Mouse (Mus musculus) MN1 (cell line): ENCODE results near the gene Ulk1.
"Not testable (repeated sequence)": the region's sequence is repeated elsewhere in the genome, so short reads cannot be mapped to it uniquely, and the experiment has no call there.

ENCODE experiments used
- DNase-seq: peaks from one replicate; pipeline ENCODE4 v3.0.0-alpha.2; 2016; ENCODE audit warnings: low spot score

Ulk1 gene

GRCm38 (mm10) chr5:110809667-110810325 is at the start of gene Ulk1:
Ulk1 (minus strand) TSS chr5:110810097.
- DNase-seq, result peak; percentile 98

GRCm38 (mm10) chr5:110859013-110859650 is 49.2 kb upstream of the Ulk1 start:
- no peak for DNase-seq

- no peak for DNase-seq
These were observed 47.2 kb upstream of the Ulk1 start for GRCm38 (mm10) chr5:110857091-110857490.

- no peak for DNase-seq
These were observed 43.1 kb upstream of the Ulk1 start for GRCm38 (mm10) chr5:110852990-110853389.

- peak; percentile 20 for DNase-seq
These were observed 31.4 kb upstream of the Ulk1 start for GRCm38 (mm10) chr5:110841046-110841862.

- DNase-seq, result peak; percentile 45
These were observed 30.6 kb upstream of the Ulk1 start for GRCm38 (mm10) chr5:110840465-110840864.

- DNase-seq, result peak; percentile 99
These were observed 29.9 kb upstream of the Ulk1 start, which contains the start of the genes Hscb and Chek2 for GRCm38 (mm10) chr5:110839678-110840365. Hscb (minus strand) TSS chr5:110839777. Chek2 (plus strand) TSS chr5:110839979.

GRCm38 (mm10) chr5:110839038-110839677 is 29.3 kb upstream of the Ulk1 start:
- no peak for DNase-seq

GRCm38 (mm10) chr5:110838016-110838415 is 28.1 kb upstream of the Ulk1 start:
- not testable (repeated sequence) for DNase-seq

- peak; percentile 28 for DNase-seq
These were observed 26.1 kb upstream of the Ulk1 start for GRCm38 (mm10) chr5:110835959-110836358.

- DNase-seq, result no peak
These were observed 21.3 kb upstream of the Ulk1 start for GRCm38 (mm10) chr5:110831036-110831720.

- DNase-seq, result no peak
These were observed 17.7 kb upstream of the Ulk1 start for GRCm38 (mm10) chr5:110827576-110827975.

- no peak for DNase-seq
These were observed 17.0 kb upstream of the Ulk1 start for GRCm38 (mm10) chr5:110826781-110827495.

- no peak for DNase-seq
These were observed 14.5 kb upstream of the Ulk1 start for GRCm38 (mm10) chr5:110824421-110824820.

GRCm38 (mm10) chr5:110808821-110809666 is 853 bp downstream of the Ulk1 start:
- peak; percentile 35 for DNase-seq

GRCm38 (mm10) chr5:110808061-110808631 is 1.8 kb downstream of the Ulk1 start:
- peak; percentile 84 for DNase-seq

GRCm38 (mm10) chr5:110807453-110807852 is 2.4 kb downstream of the Ulk1 start:
- no peak for DNase-seq

GRCm38 (mm10) chr5:110806676-110807075 is 3.2 kb downstream of the Ulk1 start:
- DNase-seq, result no peak

GRCm38 (mm10) chr5:110806154-110806553 is 3.7 kb downstream of the Ulk1 start:
- no peak for DNase-seq
